Mouse (Mus musculus): ENCODE measurements around the gene Tet1. TPM values are rescaled to one million over a fixed set of nuclear protein-coding genes. Genes with fewer than 3 reads are reported as not detected.

Tet1 gene
- polyA plus RNA-seq, 1 experiment from 2014 or later = 22.7 TPM

- no peak overlapping the region for H3K9ac ChIP-seq (ENCODE audit: low read length)
- H3K27ac ChIP-seq (ENCODE audit: low read length) = no peak overlapping the region
- H3K9me3 ChIP-seq (replicated peaks; ENCODE audit: control insufficient read depth, low read length) = no peaks in the 10 kb centered on the region
- no peak overlapping the region for H3K4me2 ChIP-seq (ENCODE audit: low read depth, low read length)
- no peak overlapping the region for H3K4me3 ChIP-seq (ENCODE audit: low read length)
- WGBS = 74% methylated on average over 1 of the region's 1 CpGs
- H3K27me3 ChIP-seq (ENCODE audit: control insufficient read depth, insufficient read depth, low read length) = no peaks in the 10 kb centered on the region
- H3K36me3 ChIP-seq (ENCODE audit: control insufficient read depth, insufficient read depth) = 0 out of 2 replicates have a peak, but pooled peaks cover 2% of the 10 kb centered on the region
- no peak for ATAC-seq (replicated peaks; ENCODE audit: extremely low read depth, insufficient read depth, low FRiP score)
- peaks cover 8% of the 10 kb centered on the region; the same call in 1 of the 2 replicates for H3K4me1 ChIP-seq (ENCODE audit: control insufficient read depth, insufficient read depth, low read length)
These were observed 24.3 kb downstream of the Tet1 start for GRCm38 (mm10) chr10:62884517-62884916.

- Histone ChIP-seq H3K4me1 (ENCODE audit: control insufficient read depth, insufficient read depth, low read length) (peaks cover 8% of the 10 kb centered on the region; the same call in 1 of the 2 replicates), H3K4me2 (ENCODE audit: low read depth, low read length) (0 out of 2 replicates have a peak overlapping the region, but pooled peaks have one; percentile 15), H3K4me3 (ENCODE audit: low read length) (no peak overlapping the region), H3K9me3 (replicated peaks; ENCODE audit: control insufficient read depth, low read length) (no peaks in the 10 kb centered on the region), H3K36me3 (ENCODE audit: control insufficient read depth, insufficient read depth) (peaks cover 7% of the 10 kb centered on the region), H3K9ac (ENCODE audit: low read length) (peak overlapping the region; percentile 25; the same call in 1 of the 2 replicates), H3K27ac (ENCODE audit: low read length) (no peak overlapping the region), H3K27me3 (ENCODE audit: control insufficient read depth, insufficient read depth, low read length) (no peaks in the 10 kb centered on the region)
- no peak for ATAC-seq (replicated peaks; ENCODE audit: extremely low read depth, insufficient read depth, low FRiP score)
- 23% methylated on average over 9 of the region's 9 CpGs for WGBS
These were observed 24.8 kb downstream of the Tet1 start for GRCm38 (mm10) chr10:62883933-62884372.

- H3K4me2 ChIP-seq (ENCODE audit: low read depth, low read length) = no peak overlapping the region
- H3K4me1 ChIP-seq (ENCODE audit: control insufficient read depth, insufficient read depth, low read length) = peaks cover 8% of the 10 kb centered on the region; the same call in 1 of the 2 replicates
- no peaks in the 10 kb centered on the region for H3K9me3 ChIP-seq (replicated peaks; ENCODE audit: control insufficient read depth, low read length)
- 52% methylated on average over 5 of the region's 5 CpGs for WGBS
- no peak overlapping the region for H3K9ac ChIP-seq (ENCODE audit: low read length)
- no peak overlapping the region for H3K27ac ChIP-seq (ENCODE audit: low read length)
- no peak overlapping the region for H3K4me3 ChIP-seq (ENCODE audit: low read length)
- no peak for ATAC-seq (replicated peaks; ENCODE audit: extremely low read depth, insufficient read depth, low FRiP score)
- no peaks in the 10 kb centered on the region for H3K27me3 ChIP-seq (ENCODE audit: control insufficient read depth, insufficient read depth, low read length)
- H3K36me3 ChIP-seq (ENCODE audit: control insufficient read depth, insufficient read depth) = peaks cover 11% of the 10 kb centered on the region
These were observed 27.6 kb downstream of the Tet1 start for GRCm38 (mm10) chr10:62881211-62881610.

- no peak overlapping the region for H3K4me3 ChIP-seq (ENCODE audit: low read length)
- H3K27ac ChIP-seq (ENCODE audit: low read length) = no peak overlapping the region
- no peak for ATAC-seq (replicated peaks; ENCODE audit: extremely low read depth, insufficient read depth, low FRiP score)
- no peaks in the 10 kb centered on the region for H3K4me1 ChIP-seq (ENCODE audit: control insufficient read depth, insufficient read depth, low read length)
- H3K36me3 ChIP-seq (ENCODE audit: control insufficient read depth, insufficient read depth) = peaks cover 11% of the 10 kb centered on the region
- WGBS = 86% methylated on average over 13 of the region's 13 CpGs
- no peaks in the 10 kb centered on the region for H3K9me3 ChIP-seq (replicated peaks; ENCODE audit: control insufficient read depth, low read length)
- no peaks in the 10 kb centered on the region for H3K27me3 ChIP-seq (ENCODE audit: control insufficient read depth, insufficient read depth, low read length)
- H3K4me2 ChIP-seq (ENCODE audit: low read depth, low read length) = no peak overlapping the region
- H3K9ac ChIP-seq (ENCODE audit: low read length) = no peak overlapping the region
These were observed 30.7 kb downstream of the Tet1 start for GRCm38 (mm10) chr10:62878056-62878455.

GRCm38 (mm10) chr10:62875565-62875964 is 33.2 kb downstream of the Tet1 start:
- H3K4me3 ChIP-seq (ENCODE audit: low read length) = no peak overlapping the region
- no peaks in the 10 kb centered on the region for H3K27me3 ChIP-seq (ENCODE audit: control insufficient read depth, insufficient read depth, low read length)
- H3K4me1 ChIP-seq (ENCODE audit: control insufficient read depth, insufficient read depth, low read length) = no peaks in the 10 kb centered on the region
- H3K9me3 ChIP-seq (replicated peaks; ENCODE audit: control insufficient read depth, low read length) = no peaks in the 10 kb centered on the region
- H3K9ac ChIP-seq (ENCODE audit: low read length) = no peak overlapping the region
- ATAC-seq (replicated peaks; ENCODE audit: extremely low read depth, insufficient read depth, low FRiP score) = no peak
- no peak overlapping the region for H3K27ac ChIP-seq (ENCODE audit: low read length)
- WGBS = 83% methylated on average over 4 of the region's 4 CpGs
- H3K4me2 ChIP-seq (ENCODE audit: low read depth, low read length) = no peak overlapping the region
- peaks cover 11% of the 10 kb centered on the region for H3K36me3 ChIP-seq (ENCODE audit: control insufficient read depth, insufficient read depth)

- no peaks in the 10 kb centered on the region for H3K9me3 ChIP-seq (replicated peaks; ENCODE audit: control insufficient read depth, low read length)
- 76% methylated on average over 4 of the region's 4 CpGs for WGBS
These were observed 34.0 kb downstream of the Tet1 start for GRCm38 (mm10) chr10:62874828-62875227.

GRCm38 (mm10) chr10:62866035-62866791 is 42.6 kb downstream of the Tet1 start:
- H3K9ac ChIP-seq (ENCODE audit: low read length) = peak overlapping the region; percentile 87
- peak overlapping the region; percentile 96 for H3K27ac ChIP-seq (ENCODE audit: low read length)
- 20% methylated on average over 11 of the region's 11 CpGs for WGBS
- peaks cover 3% of the 10 kb centered on the region; the same call in 1 of the 2 replicates for H3K36me3 ChIP-seq (ENCODE audit: control insufficient read depth, insufficient read depth)
- no peak for ATAC-seq (replicated peaks; ENCODE audit: extremely low read depth, insufficient read depth, low FRiP score)
- peak overlapping the region; percentile 72 for H3K4me3 ChIP-seq (ENCODE audit: low read length)
- peaks cover 21% of the 10 kb centered on the region for H3K4me1 ChIP-seq (ENCODE audit: control insufficient read depth, insufficient read depth, low read length)
- H3K9me3 ChIP-seq (replicated peaks; ENCODE audit: control insufficient read depth, low read length) = peaks cover 3% of the 10 kb centered on the region
- H3K27me3 ChIP-seq (ENCODE audit: control insufficient read depth, insufficient read depth, low read length) = no peaks in the 10 kb centered on the region
- peak overlapping the region; percentile 92 for H3K4me2 ChIP-seq (ENCODE audit: low read depth, low read length)

More at GRCm38 (mm10) chr10:62874828-62875227, 34.0 kb downstream of the Tet1 start:
- peaks cover 11% of the 10 kb centered on the region for H3K36me3 ChIP-seq (ENCODE audit: control insufficient read depth, insufficient read depth)
- no peak overlapping the region for H3K27ac ChIP-seq (ENCODE audit: low read length)
- no peak overlapping the region for H3K4me3 ChIP-seq (ENCODE audit: low read length)
- ATAC-seq (replicated peaks; ENCODE audit: extremely low read depth, insufficient read depth, low FRiP score) = no peak
- H3K4me1 ChIP-seq (ENCODE audit: control insufficient read depth, insufficient read depth, low read length) = no peaks in the 10 kb centered on the region
- H3K4me2 ChIP-seq (ENCODE audit: low read depth, low read length) = no peak overlapping the region
- H3K9ac ChIP-seq (ENCODE audit: low read length) = no peak overlapping the region
- H3K27me3 ChIP-seq (ENCODE audit: control insufficient read depth, insufficient read depth, low read length) = no peaks in the 10 kb centered on the region

GRCm38 (mm10) chr10:62865167-62866034 is 43.4 kb downstream of the Tet1 start:
- Histone ChIP-seq H3K9ac (ENCODE audit: low read length) (peak overlapping the region; percentile 87), H3K27me3 (ENCODE audit: control insufficient read depth, insufficient read depth, low read length) (no peaks in the 10 kb centered on the region), H3K36me3 (ENCODE audit: control insufficient read depth, insufficient read depth) (peaks cover 3% of the 10 kb centered on the region; the same call in 1 of the 2 replicates), H3K9me3 (replicated peaks; ENCODE audit: control insufficient read depth, low read length) (peaks cover 3% of the 10 kb centered on the region), H3K27ac (ENCODE audit: low read length) (peak overlapping the region; percentile 96), H3K4me2 (ENCODE audit: low read depth, low read length) (peak overlapping the region; percentile 92), H3K4me1 (ENCODE audit: control insufficient read depth, insufficient read depth, low read length) (peaks cover 21% of the 10 kb centered on the region), H3K4me3 (ENCODE audit: low read length) (peak overlapping the region; percentile 72)
- ATAC-seq (replicated peaks; ENCODE audit: extremely low read depth, insufficient read depth, low FRiP score) = peak; percentile 96
- WGBS = 1% methylated on average over 28 of the region's 28 CpGs
